Mouse (Mus musculus): ENCODE measurements around the gene Pik3c2b.

Pik3c2b gene

DNA sequence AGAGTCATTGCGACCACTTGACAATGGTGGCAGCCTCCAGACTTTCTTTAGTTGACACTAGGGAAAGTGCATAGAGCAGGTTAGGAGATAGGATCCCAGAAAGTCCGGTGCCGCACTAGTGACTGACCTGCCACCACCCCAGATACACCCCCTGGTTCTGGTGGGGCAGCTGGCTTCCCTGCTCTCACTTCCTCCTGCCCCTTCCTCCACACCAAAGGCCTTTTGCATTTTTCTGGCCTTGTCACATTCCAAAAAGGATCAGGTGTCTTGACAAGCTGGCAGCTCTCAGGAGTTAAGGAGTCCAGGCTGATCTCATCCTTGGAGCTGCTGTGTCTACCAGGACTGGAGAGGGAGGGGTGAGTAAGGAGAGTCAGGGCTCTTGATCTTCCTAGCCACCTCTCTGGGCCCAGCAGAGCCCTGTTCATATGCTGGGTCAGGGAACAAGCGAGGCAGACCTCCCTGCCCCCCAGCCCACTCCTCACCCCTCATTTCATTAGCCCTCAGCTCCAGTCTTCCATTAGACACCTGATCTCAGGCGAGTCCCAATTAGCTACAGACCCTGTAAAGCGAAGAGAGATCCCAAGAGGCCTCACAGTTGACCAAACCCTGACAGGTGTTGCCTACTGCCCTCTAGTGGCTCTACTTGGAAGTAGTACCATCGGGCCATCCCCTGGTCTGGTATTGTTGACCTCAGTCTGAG is 41.9 kb downstream of the Pik3c2b start:
- in situ Hi-C loops (cut with MboI, MseI) = loop anchor here (5.0 to 10.0 kb wide), 3 partner anchors 35 to 333 kb away; no protein-coding TSS in a partner anchor

DNA sequence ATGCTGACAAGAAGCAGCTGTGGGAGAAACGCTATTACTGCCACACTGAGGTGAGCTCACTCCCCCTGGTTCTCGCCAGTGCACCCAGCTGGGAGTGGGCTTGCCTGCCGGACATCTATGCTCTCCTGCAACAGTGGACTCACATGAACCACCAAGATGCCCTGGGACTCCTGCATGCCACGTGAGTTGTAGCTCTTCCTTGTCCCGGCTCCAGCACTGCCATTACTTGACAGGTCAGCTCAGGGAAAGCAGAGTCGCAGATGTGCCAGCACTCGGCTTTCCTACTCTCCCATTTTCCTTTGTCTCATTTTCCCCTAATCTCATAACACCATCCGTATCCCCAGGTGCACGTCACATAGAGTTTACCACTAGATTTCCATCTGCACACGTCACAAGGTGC is 42.7 kb downstream of the Pik3c2b start:
- in situ Hi-C loops (cut with MboI, MseI) = loop anchor here (5.0 to 10.0 kb wide), 3 partner anchors 36 to 333 kb away; no protein-coding TSS in a partner anchor

DNA sequence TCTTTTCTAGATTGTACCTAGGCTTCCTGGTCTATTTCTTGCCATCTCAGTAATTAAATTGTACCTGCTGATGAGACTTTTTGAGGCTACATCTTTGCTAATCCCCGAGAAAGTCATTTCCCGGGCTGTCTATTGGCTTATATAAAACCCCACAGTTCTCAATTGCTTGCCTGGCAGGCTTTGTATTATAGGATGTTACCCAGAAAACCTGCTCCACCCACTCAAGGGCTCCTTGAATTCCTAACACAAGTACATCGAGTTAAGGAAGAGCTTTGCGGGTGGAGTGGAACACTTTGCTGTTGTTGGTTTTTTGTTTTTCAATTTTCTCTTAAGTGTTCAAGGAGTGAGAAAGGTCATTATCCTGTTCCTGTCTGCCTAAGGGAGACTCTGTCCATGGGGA is 43.9 kb downstream of the Pik3c2b start:
- in situ Hi-C loops (cut with MboI, MseI) = loop anchor here (5.0 to 10.0 kb wide), 3 partner anchors 37 to 335 kb away; no protein-coding TSS in a partner anchor

DNA sequence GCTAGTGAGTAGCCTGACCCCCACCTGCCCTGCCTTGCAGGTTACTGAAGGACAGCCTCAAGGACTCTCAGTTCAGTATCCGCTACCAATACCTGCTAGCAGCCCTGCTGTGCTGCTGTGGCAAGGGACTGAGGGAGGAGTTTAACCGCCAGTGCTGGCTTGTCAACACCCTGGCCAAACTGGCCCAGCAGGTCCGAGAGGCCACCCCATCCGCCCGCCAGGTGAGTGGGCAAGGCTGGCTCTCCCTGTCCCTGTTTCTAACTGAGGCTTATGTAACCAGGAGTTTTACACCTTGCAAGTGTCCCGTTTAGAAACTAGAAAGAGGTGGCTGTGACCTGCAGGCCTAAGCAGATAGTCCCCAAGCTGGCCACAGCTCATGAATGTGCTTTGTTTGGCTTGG is 45.2 kb downstream of the Pik3c2b start:
- in situ Hi-C loops (cut with MboI, MseI) = loop anchor here in 1 of 2 experiments (10.0 kb wide), 1 partner anchor 326 kb away; no protein-coding TSS in a partner anchor

DNA sequence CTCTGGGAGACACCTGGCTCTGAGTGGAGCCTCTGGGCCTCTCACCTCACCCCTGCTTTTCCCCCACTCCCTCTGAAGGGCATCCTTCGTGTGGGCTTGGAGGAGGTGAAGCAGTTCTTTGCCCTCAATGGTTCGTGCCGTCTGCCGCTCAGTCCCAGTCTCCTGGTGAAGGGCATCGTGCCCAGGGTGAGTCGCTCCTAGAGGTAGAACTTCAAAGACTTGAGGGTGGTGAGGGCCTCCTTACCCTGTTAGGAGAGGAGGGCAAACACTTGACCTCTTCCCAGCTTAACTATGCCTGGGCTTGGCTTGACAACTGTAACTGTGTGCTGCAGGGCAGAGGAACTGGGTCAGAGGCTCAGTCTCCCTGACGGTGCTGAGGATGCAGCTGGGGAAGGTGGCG is 46.0 kb downstream of the Pik3c2b start:
- in situ Hi-C loops (cut with MboI, MseI) = loop anchor here in 1 of 2 experiments (10.0 kb wide), 1 partner anchor 327 kb away; no protein-coding TSS in a partner anchor

DNA sequence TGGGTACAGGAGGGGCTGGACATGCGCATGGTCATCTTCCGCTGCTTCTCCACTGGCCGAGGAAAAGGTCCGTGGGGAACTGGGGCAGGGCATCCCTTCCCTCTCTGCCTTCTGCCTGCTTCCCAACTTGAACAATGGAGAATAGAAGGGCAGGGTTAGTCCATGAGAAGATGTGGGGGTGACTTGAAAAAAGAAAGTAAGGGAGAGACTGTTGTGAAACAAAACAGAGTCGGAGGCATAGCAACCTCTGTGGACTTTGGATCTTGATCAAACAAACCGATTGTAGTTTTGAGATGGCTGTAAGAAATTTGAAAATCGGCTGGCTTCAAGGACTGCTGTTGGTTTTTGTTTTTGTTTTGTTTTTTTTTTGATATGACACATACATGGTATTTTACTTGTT is 48.3 kb downstream of the Pik3c2b start:
- in situ Hi-C loops (cut with MboI, MseI) = loop anchor here in 1 of 2 experiments (10.0 kb wide), 1 partner anchor 329 kb away; no protein-coding TSS in a partner anchor

DNA sequence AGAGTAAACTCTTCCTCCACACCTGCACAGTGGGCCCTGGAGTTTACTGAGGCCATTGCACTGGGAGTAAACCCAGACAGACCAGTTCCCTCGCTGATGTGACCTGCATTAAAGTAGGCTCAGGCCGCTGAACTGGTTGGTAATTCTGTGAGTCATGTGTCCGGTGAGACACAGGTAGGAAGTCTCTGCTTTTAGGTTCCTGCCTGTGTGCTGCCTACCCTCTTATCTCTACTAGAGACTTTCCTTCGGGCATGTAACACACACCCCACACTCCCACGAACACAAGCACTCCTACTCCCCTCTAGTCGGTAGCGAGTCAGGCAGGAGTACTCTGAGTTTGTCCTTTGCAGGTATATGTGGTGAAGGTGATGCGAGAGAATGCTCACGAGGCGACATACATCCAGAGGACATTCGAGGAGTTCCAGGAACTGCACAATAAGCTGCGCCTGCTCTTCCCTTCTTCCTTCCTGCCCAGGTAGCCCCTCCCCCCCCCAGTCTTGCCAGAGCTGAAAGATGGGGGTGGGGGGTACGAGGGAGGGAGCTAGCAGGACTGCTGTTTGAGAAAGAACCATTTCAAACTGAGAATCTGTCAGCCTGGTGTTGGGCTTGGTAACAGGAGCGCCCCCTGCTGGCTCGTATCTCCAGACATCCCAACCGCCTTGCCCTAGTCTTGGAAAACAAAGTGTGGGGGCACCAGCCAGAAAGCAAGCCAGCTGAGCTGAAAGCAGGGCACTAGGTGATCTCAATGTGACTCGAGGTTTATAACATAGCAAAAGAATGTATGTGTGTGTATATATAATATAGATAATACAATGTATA is 55.7 kb downstream of the Pik3c2b start:
- in situ Hi-C loops (cut with MboI, MseI) = no loop called here

DNA sequence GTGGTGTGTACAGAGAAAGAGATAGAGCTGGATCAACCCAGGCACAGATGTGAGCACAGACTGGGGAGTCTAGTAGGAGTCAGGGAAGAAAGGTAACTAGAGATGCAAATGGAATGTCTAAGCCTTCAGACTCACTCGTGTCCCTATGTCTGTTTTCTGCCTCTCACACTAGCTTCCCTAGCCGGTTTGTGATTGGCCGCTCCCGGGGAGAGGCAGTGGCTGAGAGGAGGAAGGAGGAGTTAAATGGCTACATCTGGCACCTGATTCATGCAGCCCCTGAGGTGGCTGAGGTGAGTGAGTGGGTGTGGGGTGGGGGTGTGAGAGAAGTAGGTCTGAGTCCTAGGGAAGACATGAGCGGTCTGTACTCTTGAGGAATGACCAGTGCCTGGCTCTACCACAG is 56.6 kb downstream of the Pik3c2b start:
- in situ Hi-C loops (cut with MboI, MseI) = no loop called here

DNA sequence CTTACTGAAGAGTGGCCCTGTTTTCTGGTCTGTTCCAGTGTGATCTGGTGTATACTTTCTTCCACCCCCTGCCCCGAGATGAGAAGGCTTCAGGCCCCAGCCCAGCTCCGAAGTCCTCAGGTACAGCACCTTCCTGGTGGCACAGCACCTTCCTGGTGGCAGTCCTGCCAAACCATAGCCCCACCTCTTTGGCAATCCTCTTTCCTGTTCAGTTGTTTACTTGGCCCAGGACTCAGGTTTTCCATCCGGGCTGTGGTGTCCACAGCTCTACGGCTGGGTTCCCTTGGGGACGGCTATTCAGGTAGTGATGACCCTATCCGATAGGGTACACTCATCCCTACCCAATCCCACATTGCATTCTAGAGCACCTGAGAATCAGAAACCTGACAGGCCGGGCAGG is 57.8 kb downstream of the Pik3c2b start:
- in situ Hi-C loops (cut with MboI, MseI) = no loop called here

DNA sequence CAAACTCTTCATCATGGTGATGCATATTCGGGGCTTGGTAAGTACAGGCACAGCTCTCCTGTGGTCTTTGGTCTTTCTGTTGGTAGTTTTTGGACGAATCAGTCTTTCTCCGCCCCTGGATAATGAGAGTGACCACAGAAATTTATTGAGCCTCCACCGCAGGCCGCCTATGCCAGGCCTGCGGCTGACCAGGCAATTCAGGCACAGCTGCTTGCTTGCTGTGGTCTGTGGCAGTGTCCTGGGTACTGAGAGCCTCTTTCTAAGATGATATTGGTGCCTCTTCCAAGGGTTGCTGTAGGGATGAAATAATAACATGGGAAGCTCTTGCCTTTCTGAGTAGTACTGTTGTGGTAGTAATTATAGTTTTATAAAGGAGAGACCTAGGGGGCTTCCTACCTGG is 58.4 kb downstream of the Pik3c2b start:
- in situ Hi-C loops (cut with MboI, MseI) = no loop called here

DNA sequence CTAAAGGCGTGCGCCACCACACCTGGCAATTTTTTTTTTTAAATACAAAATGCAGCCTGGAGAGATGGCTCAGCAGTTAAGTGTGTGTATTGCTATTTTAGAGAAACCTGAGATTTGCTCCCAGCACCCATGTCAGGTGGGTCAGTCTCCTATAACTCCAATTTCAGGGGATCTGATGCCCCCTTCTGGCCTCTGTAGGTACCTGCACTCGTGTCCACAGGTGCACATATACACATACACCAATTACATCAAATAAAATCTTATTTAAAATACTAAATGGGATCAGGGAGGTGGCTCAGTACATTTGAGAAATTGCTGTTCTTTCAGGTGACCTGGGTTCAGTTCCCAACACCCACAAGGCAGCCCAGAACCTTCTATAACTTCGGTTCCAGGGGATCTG is 70.6 kb downstream of the Pik3c2b start:
- in situ Hi-C loops (cut with MboI, MseI) = no loop called here

DNA sequence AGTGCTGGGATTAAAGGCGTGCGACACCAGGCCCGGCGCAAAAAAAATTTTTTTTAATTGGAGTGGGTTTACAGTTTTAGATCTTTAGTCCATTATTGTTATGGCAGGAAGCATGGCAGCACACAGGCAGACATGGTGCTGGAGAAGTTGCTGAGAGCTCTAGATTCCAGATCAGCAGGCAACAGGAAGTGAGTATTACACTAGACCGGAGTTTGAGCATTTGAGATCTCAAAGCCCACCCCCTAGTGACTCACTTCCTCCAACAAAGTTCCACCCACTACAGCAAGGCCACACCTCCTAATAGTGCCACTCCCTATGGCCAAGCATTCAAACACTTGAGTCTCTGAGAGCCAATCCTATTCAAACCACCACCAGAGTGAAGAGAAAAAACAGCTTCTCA is 72.7 kb downstream of the Pik3c2b start:
- in situ Hi-C loops (cut with MboI, MseI) = no loop called here

DNA sequence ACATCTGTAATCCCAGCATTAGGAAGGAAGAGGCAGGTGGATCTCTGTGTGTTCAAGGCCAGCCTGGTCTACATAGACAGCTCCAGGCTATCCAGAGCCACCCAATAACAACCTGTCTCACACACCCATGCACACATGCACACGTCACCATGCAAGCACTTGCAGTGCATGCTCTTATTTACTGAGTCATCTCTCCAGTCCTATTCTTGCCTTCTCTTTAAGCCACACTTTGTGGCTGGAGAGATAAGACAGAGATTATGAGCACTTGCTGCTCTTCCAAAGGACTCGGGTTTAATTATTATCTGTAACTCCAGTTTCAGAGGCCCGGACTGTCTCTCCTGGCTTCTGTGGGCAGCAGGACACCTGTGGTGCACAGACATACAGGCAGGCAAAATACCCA is 73.4 kb downstream of the Pik3c2b start:
- in situ Hi-C loops (cut with MboI, MseI) = no loop called here

DNA sequence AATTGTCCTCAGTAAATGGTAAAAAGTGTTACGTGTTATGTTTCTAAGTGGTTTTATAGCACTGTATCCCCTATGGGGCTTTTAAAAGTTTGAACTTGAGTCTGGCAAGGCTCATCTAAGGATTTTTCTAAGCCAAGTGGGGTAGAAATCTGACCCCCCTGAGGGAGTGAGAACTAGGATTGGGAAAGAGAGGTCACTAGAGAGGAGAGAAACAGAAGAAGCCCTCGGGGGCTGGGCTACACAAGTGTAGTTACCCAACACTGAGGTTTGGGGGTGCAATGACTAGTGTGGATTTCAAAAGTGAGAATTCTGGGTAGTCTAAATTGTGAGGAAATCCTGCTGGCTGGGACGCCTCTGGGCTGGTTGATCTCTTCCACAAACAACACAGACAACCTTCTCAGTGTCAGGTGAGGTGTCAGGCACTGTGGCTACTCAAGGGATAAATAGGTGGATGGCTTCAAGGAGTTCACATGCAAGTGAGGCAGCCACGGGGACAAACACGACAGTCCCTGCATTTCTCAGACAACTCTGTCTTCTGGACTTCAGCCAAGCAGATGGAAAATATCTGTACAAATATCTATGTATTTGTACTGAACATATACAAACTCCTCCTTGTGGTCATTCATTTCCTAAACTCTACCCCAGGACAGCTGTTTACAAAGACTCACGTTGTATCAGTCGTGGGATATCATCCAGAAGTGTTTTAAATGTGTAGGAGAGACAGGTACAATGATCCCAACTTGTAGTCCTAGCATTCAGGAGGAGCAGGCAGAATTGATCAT is 74.7 kb downstream of the Pik3c2b start:
- in situ Hi-C loops (cut with MboI, MseI) = no loop called here

DNA sequence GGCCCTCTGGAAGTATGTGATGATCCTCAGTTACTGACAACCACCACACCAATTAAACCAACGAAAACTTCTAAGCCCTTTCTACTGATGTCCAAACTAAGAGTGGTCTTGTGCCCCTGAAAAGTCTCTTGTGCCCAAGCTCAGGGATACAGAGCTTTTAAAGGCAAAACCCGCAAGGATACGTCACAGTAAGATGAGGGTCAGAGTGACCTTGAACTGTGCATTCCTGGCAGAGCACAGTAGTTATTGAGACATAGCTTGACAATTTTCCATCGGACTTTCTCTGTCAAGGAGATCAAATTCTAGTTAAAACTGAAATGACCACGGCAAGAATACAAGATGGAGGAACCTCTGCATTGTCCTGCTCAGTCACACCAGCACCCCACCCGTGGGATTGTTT is 75.8 kb downstream of the Pik3c2b start:
- in situ Hi-C loops (cut with MboI, MseI) = no loop called here

DNA sequence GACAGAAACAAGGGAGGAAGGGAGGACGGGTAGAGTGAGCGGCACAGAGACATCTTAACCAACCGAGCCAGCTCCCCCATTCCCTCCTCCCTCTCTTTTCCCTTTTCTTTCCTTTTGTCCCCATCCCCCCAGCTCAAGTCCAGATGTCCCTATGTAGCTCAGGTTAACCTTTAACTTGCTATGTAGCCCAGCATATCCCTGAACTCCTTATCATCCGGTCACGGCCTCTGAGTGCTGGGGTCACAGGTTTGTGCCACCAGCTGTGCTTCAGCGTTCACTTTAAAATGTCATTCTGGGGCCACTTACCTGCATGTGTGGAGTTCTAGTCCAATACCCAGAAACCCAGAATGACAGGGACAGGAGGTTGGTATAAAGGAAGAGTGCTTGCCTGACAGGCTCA is 78.7 kb downstream of the Pik3c2b start:
- in situ Hi-C loops (cut with MboI, MseI) = no loop called here

DNA sequence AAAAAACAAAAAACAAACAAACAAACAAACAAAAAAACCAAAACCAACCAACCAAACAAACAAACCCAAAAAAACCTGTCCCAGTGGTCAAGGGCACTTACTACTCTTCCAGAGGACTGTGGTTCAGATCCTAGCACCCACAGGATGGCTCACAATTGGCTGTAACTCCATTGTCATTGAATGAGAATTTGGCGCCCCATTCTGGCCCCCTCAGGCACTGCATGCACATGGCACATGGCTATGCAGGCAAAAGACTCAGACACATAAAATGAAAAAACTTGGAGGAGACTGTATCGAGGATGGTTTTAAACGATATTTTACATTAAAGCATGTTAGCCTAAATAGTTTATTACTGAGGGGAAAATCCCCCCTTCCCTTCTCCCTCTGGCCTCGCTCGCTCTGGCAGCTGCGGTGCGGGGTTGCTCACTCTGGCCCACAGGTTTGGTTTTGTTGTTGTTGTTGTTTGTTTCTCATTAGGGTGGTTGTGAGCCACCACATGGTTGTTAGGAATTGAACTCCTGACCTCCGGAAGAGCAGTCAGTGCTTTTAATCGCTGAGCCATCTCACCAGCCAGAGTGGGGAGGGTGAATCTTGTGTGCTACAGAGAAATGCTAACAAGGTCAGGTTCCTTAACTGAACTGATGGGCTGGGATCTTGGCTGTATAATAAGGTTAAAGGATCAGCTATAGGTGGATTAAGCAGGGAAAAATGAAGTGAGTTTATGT is 80.3 kb downstream of the Pik3c2b start:
- in situ Hi-C loops (cut with MboI, MseI) = loop anchor here in 1 of 2 experiments (25.0 kb wide), 1 partner anchor 1114 kb away; the partner anchor contains the start of gene Elk4

DNA sequence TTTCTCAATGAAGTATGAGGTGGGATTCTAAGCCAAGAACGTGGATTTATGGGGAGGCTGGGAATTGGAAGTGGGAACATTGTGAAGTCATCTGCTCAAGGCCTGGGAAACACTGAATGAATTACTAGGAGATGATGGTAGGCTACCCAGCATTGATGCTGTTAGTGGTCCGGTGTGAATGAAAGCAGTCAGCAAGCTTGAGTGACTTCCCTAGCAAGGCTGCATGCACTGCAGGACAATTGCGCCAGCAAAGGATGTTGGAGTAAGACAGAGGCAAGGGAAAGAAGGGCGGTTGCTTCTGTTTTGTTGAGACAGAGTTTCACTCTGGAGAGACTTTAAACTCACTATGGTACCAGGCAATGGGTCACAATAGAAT is 80.9 kb downstream of the Pik3c2b start:
- in situ Hi-C loops (cut with MboI, MseI) = loop anchor here in 1 of 2 experiments (25.0 kb wide), 1 partner anchor 1114 kb away; the partner anchor contains the start of gene Elk4

DNA sequence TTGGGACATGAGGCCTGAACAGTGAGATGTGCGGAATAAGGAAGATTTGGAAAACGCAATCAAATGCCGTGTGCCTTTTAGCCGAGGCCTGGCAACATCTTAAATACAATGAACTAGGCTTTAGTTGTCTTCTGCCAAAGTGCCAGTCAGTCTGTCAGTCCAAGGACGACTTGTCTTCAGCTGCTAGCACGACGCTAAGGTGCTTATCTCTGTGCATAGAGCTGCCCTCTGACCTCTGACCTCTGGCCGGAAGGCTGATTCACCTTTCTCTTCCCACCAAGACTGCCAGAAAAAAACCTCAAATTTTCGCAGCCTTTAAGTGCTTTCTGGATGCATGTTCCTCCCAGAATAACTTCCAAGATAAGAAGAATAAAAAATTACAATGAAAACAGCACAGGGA is 81.9 kb downstream of the Pik3c2b start:
- in situ Hi-C loops (cut with MboI, MseI) = loop anchor here in 1 of 2 experiments (25.0 kb wide), 1 partner anchor 1115 kb away; the partner anchor contains the start of gene Elk4

DNA sequence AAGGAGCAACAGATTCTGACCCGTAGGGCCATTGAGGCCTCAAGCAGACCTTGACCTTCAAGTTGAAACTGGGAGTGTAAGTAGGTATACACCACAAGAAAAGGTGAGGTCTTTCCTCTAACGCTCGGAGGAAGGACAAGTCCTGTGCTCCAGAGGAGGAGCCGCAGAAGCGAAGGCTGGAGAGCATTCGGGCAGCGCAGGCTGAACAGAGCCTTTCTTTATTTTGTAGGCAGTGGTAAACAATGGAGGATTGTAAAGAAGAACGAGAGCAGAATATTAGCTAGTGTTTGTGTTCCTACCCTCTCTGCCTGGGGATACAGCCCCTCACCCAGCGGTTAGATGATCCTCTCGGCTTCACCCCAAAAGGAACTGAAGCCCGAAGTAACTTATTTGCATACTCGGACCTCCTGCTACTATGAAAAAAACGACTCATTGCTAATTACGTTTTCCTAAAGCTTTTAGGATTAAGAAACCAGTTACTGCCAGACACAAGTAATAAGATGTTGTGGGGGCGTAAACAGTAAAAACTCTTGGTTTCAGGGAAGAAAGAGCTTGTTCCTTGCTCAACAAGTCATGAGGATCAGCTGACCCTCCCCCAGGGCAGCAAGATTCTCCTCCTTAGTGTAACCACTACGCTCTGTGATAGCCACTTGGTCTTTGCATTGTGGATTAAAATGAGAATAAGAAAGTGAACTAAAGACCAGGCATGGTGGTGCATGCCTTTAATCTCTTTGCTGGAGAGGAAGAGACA is 84.2 kb downstream of the Pik3c2b start:
- in situ Hi-C loops (cut with MboI, MseI) = loop anchor here (5.0 to 25.0 kb wide), 4 partner anchors 82 to 1285 kb away; partner anchors contain the start of genes Adipor1 (in 1 of the 2), Elk4 (in 1 of the 2) and Pik3c2b (in 1 of the 2)

Measured in T-helper 17 cell (primary cell).